Mouse (Mus musculus): ENCODE data around the gene Calm5. TPM values are rescaled to one million over a fixed set of nuclear protein-coding genes. Genes with fewer than 3 reads are reported as not detected.
"Not testable (repeated sequence)": the region's sequence is repeated elsewhere in the genome, so short reads cannot be mapped to it uniquely, and the experiment has no call there.

The Calm5 gene
- polyA plus RNA-seq, 1 experiment from 2014 or later, result not detected

DNA sequence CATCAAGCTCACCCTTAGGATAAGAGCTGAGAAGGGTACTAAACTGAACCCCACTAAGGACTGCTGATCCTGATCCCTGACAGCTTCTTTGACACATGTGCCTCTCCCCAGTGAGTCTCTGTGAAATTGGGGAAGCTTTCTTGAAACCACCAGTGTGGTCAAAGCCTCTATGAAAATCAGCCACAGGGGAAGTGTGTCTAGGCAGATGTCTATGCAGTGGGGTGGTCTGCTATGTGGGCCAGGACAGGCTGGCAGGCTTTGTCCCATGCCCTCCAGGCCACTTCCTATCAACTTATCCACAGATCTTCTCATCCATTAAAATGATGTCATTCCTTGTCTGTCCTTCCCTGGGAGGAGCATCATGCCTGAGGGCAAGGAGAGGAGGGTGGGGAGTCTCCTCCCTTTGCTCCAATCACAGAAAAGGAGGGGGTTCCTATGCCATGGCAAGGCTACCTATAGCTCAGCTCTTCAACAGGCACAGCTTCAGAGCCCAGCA lies 16.6 kb upstream of the Calm5 start, which contains the start of gene Calm4:
Gene Calm4, plus strand, starts transcription at position 446 of the 496 bp plus-strand sequence.
- not testable (repeated sequence) for H3K27me3 ChIP-seq (ENCODE audit: poor library complexity, severe bottlenecking); H3K36me3 ChIP-seq (replicated peaks); H3K4me1 ChIP-seq; H3K4me3 ChIP-seq; H3K9me3 ChIP-seq; DNase-seq (ENCODE audit: extremely low spot score, low spot score); H3K27ac ChIP-seq

GRCm38 (mm10) chr13:3840662-3841061 lies 13.3 kb upstream of the Calm5 start:
- H3K9me3 ChIP-seq; H3K36me3 ChIP-seq (replicated peaks); H3K27ac ChIP-seq; H3K4me3 ChIP-seq; H3K27me3 ChIP-seq (ENCODE audit: poor library complexity, severe bottlenecking); DNase-seq (ENCODE audit: extremely low spot score, low spot score); H3K4me1 ChIP-seq: not testable (repeated sequence)

DNA sequence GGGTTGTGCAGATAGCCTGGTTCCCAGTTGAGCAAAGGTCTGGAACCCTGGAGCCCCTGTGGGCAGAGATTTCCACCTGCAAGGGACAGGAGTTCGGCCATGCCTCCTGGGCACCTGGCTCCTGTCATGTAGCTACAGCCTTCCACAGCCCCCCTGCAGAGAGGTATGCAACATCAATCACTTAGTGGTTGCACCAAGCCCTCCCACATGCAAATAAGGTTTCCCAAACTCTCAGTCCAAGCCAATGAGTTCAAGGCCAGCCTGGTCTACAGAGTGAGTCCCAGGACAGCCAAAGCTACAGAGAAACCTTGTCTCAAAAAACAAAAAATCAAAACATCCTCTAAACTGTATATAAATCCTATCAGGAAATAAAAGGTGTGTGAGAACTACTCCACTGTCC lies 3.6 kb upstream of the Calm5 start:
- no peaks in the 10 kb centered on the region for H3K9me3 ChIP-seq
- no peaks in the 10 kb centered on the region for H3K36me3 ChIP-seq (replicated peaks)
- no peaks in the 10 kb centered on the region for H3K27me3 ChIP-seq (ENCODE audit: poor library complexity, severe bottlenecking)
- WGBS, result 68% methylated on average over 1 of the region's 1 CpGs
- no peak overlapping the region for H3K27ac ChIP-seq
- no peak for DNase-seq (ENCODE audit: extremely low spot score, low spot score)
- H3K4me1 ChIP-seq, result no peaks in the 10 kb centered on the region
- no peak overlapping the region for H3K4me3 ChIP-seq

DNA sequence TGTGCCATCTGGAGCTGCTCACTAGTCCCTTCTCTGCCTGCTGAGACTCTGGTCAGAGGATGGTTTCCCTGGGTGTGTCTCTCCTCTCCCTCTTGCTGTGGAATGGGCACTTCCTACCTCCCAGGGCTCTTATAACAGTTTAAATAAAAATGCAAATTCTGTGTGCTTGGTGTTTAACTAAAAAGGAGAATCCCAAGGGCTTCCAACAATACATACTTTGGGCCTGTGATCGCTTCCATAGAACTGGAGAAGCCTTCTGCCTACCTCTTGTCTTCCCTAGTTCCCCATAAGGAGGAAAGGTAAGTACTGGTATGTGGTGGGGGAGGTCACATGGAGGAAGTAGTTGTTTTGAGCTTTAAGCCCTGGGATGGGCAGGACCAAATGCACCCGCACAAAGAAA lies 883 bp downstream of the Calm5 start:
- no peak for DNase-seq (ENCODE audit: extremely low spot score, low spot score)
- WGBS, result 85% methylated on average over 2 of the region's 2 CpGs
- H3K36me3 ChIP-seq (replicated peaks), result no peaks in the 10 kb centered on the region

GRCm38 (mm10) chr13:3856252-3856651 lies 2.3 kb downstream of the Calm5 start:
- Histone ChIP-seq H3K36me3 (replicated peaks) (no peaks in the 10 kb centered on the region), H3K9me3 (no peaks in the 10 kb centered on the region), H3K27ac (no peak overlapping the region), H3K27me3 (ENCODE audit: poor library complexity, severe bottlenecking) (no peaks in the 10 kb centered on the region), H3K4me1 (no peaks in the 10 kb centered on the region), H3K4me3 (no peak overlapping the region)
- DNase-seq (ENCODE audit: extremely low spot score, low spot score), result no peak
- 84% methylated on average over 1 of the region's 1 CpGs for WGBS

More for the DNA sequence above, 883 bp downstream of the Calm5 start:
- H3K9me3 ChIP-seq, result no peaks in the 10 kb centered on the region
- no peak overlapping the region for H3K27ac ChIP-seq
- H3K4me3 ChIP-seq, result no peak overlapping the region
- no peaks in the 10 kb centered on the region for H3K27me3 ChIP-seq (ENCODE audit: poor library complexity, severe bottlenecking)
- no peaks in the 10 kb centered on the region for H3K4me1 ChIP-seq

DNA sequence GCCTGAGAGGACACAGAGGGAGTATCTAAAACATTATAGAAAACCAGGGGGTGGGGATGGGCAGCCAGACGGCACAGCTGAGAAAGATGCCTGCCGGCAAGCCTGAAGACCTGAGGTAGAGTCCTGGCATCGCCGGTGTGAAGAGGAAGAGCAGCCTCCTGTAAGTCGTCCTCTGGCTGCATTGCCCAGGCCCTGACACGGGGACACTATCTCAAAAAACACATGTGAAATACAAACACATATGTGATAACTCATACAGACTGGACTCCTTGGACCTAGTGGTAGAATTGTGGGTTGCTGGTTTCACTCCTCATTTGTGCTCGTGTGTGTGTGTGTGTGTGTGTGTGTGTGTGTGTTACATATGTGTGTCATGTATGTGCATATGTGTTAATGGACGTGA lies 7.3 kb downstream of the Calm5 start:
- H3K27ac ChIP-seq, result no peak overlapping the region
- H3K4me3 ChIP-seq, result no peak overlapping the region
- 91% methylated on average over 8 of the region's 8 CpGs for WGBS
- no peaks in the 10 kb centered on the region for H3K9me3 ChIP-seq
- H3K4me1 ChIP-seq, result no peaks in the 10 kb centered on the region
- no peaks in the 10 kb centered on the region for H3K27me3 ChIP-seq (ENCODE audit: poor library complexity, severe bottlenecking)
- no peaks in the 10 kb centered on the region for H3K36me3 ChIP-seq (replicated peaks)
- DNase-seq (ENCODE audit: extremely low spot score, low spot score), result no peak

DNA sequence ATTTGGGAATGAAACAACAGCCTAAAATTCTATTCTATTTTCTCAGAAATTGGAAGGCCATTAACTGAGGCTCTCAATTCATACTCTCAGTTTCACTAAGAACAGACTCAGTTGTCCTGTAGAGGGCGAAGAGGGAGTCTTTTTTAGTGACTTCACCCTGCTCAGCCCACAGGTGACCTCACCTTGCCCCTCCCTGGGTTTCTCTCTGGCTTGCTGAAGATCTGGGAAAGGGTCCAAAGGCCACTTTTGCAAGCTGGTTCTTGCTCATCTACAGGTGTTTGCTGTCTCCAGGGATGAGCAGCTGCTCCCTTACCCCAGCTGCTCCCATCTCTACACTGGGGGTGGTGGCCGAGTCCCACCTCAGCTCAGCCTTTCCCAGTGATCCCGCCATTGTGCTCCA lies 8.4 kb downstream of the Calm5 start:
- no peaks in the 10 kb centered on the region for H3K4me1 ChIP-seq
- H3K9me3 ChIP-seq, result no peaks in the 10 kb centered on the region
- H3K4me3 ChIP-seq, result no peak overlapping the region
- no peaks in the 10 kb centered on the region for H3K27me3 ChIP-seq (ENCODE audit: poor library complexity, severe bottlenecking)
- no peak overlapping the region for H3K27ac ChIP-seq
- DNase-seq (ENCODE audit: extremely low spot score, low spot score), result no peak
- 83% methylated on average over 3 of the region's 3 CpGs for WGBS
- H3K36me3 ChIP-seq (replicated peaks), result no peaks in the 10 kb centered on the region

DNA sequence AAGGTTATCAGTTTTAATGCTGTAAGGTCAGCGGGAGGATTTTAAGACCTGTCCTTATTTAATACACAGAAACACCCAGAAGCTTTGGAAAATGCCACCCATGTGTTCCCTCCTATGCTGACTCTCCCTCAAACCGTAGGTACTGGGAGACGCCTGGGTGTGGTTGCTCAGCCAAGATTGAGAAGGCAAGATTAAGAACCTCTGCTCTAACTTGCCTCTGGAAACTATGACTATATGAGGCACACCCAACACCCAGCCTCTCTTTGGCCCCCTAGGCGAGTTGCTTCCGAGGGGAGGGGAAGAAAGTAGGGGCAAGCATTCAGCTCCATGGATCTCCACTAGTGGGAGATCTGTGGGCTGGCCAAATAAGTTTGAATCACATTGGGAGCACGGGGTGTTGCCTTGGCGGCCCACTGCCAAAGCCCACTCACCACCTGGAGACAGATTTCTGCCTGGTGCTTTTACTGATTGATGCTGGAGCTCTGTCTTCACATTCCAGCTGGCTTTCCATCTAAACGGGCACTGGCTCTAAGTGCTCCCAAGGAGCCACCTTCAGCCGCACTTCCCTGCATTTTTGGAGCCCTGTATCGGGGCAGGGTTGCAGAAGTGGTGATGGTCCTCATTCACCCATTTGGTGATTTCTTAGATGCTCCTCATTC lies 9.1 kb downstream of the Calm5 start:
- no peak for DNase-seq (ENCODE audit: extremely low spot score, low spot score)
- Histone ChIP-seq H3K4me1 (no peaks in the 10 kb centered on the region), H3K36me3 (replicated peaks) (no peaks in the 10 kb centered on the region), H3K4me3 (no peak overlapping the region), H3K27me3 (ENCODE audit: poor library complexity, severe bottlenecking) (no peaks in the 10 kb centered on the region), H3K9me3 (no peaks in the 10 kb centered on the region), H3K27ac (no peak overlapping the region)
- WGBS, result 90% methylated on average over 10 of the region's 10 CpGs

DNA sequence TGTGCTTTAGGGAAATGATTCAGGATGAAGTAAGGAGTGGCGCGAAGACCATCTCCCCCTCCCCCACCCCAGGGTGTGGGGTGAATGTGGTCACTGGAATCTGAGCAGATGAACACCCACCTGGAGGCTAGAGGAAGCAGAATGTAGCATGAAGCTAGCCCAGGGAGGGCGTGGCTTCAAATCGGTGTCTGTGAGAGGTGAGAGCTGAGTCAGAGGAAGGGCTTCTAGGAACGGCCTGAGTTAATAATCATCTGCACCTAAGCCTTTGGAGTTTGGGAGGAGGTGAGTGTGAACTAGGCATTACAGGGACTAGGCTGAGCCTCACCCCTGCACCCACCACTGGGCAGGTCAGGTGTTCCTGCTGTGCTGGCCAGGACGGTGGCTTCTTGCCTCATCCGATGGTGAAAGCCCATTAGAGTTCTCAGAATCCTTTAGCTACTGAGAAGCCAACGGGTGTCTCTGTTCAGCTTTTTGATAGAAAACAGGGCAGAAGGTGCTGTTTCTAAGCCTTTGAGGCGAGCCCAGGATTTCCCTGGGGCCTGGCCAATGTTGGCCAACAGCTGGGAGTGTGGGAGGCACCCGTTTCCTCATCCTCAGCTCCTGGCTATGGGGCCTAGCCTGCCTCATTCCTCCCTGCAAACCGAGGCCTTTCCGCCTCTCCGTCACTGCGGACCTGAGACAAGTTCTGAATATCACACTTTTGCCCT lies 11.8 kb downstream of the Calm5 start:
- 83% methylated on average over 14 of the region's 14 CpGs for WGBS
- DNase-seq (ENCODE audit: extremely low spot score, low spot score), result no peak

DNA sequence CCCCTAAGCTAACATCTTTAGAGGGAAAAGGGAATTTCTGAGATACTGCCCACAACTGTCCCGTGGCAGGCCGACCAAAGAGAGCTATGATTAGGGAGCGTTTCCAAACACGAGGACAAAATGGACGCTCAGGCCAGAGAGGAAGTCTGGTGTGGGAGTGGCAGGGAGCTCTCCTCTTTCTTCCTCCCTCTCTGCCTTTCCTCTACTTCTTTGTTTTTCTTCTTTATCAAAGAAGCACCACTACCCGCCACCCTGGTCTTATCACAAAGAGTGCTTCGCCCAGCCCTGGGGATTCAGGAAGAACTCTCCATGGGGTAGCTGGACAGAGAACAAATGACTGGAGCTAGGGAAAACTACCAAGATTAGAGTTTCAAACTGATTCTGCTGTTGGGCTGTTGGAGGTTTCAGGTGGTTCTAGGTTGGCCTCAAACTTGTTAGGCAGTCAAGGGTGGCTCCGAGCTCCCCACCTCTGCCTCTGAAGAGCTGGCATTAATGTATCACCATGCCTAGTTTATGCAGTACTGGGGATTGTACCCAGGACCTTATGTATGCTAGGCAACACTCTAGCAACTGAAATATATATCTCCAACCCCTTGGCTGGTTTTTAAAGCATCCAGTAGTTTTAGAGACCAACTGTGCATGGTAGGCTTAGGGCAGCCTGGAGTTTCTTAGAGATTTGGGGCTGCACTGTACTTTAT lies 12.5 kb downstream of the Calm5 start:
- H3K4me1 ChIP-seq, result no peaks in the 10 kb centered on the region
- no peaks in the 10 kb centered on the region for H3K27me3 ChIP-seq (ENCODE audit: poor library complexity, severe bottlenecking)
- no peak for DNase-seq (ENCODE audit: extremely low spot score, low spot score)
- H3K9me3 ChIP-seq, result no peaks in the 10 kb centered on the region
- H3K4me3 ChIP-seq, result no peak overlapping the region
- no peaks in the 10 kb centered on the region for H3K36me3 ChIP-seq (replicated peaks)
- H3K27ac ChIP-seq, result no peak overlapping the region
- 86% methylated on average over 8 of the region's 8 CpGs for WGBS

More for the DNA sequence above, 11.8 kb downstream of the Calm5 start:
- Histone ChIP-seq H3K36me3 (replicated peaks) (no peaks in the 10 kb centered on the region), H3K27me3 (ENCODE audit: poor library complexity, severe bottlenecking) (no peaks in the 10 kb centered on the region), H3K4me3 (no peak overlapping the region), H3K4me1 (no peaks in the 10 kb centered on the region), H3K27ac (no peak overlapping the region), H3K9me3 (no peaks in the 10 kb centered on the region)

DNA sequence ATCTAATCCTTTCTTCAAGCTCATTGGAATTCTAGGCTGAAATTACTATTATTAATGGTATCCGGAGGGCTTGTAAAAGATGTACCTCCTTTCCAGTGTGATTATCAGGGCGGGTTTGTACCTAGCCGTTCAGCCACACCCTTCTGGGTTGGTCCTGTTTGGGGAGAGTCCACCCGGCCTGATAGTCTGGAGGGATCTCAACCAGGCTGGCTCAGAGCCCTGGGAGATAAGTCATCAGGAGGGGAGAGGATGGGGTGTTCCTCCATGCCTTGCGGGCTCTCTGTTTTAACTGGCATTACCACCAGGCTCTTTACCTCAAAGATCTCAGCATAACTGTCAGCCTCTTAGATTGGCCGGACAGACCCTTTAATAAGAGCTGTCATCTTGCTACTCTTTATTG lies 13.2 kb downstream of the Calm5 start:
- Histone ChIP-seq H3K27me3 (ENCODE audit: poor library complexity, severe bottlenecking) (no peaks in the 10 kb centered on the region), H3K36me3 (replicated peaks) (no peaks in the 10 kb centered on the region), H3K4me3 (no peak overlapping the region), H3K4me1 (no peaks in the 10 kb centered on the region), H3K9me3 (no peaks in the 10 kb centered on the region), H3K27ac (no peak overlapping the region)
- no peak for DNase-seq (ENCODE audit: extremely low spot score, low spot score)
- WGBS, result 85% methylated on average over 6 of the region's 6 CpGs

- H3K27ac ChIP-seq, result no peak overlapping the region
- no peaks in the 10 kb centered on the region for H3K36me3 ChIP-seq (replicated peaks)
- no peaks in the 10 kb centered on the region for H3K9me3 ChIP-seq
- H3K4me3 ChIP-seq, result no peak overlapping the region
- no peak for DNase-seq (ENCODE audit: extremely low spot score, low spot score)
- H3K4me1 ChIP-seq, result no peaks in the 10 kb centered on the region
- no peaks in the 10 kb centered on the region for H3K27me3 ChIP-seq (ENCODE audit: poor library complexity, severe bottlenecking)
Measured at GRCm38 (mm10) chr13:3869901-3870300, 15.9 kb downstream of the Calm5 start.

DNA sequence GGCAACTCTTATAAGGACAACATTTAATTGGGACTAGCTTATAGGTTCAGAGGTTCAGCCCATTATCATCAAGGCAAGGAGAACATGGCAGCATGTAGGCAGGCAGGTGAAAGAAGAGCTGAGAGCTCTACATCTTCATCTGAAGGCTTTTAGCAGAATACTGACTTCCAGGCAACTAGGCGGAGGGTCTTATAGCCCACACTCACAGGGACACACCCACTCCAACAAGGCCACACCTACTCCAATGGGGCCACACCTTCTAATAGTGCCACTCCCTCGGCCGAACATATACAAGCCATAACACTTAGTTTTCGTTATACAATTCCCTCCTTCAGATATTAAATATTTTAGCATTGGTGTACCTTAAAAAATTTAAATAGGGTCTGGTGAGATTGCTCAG lies 18.9 kb downstream of the Calm5 start:
- DNase-seq (ENCODE audit: extremely low spot score, low spot score), result no peak
- Histone ChIP-seq H3K4me3 (no peak overlapping the region), H3K4me1 (no peaks in the 10 kb centered on the region; the same call in 1 of the 2 replicates), H3K27ac (no peak overlapping the region), H3K36me3 (replicated peaks) (no peaks in the 10 kb centered on the region), H3K27me3 (ENCODE audit: poor library complexity, severe bottlenecking) (no peaks in the 10 kb centered on the region), H3K9me3 (no peaks in the 10 kb centered on the region)
- WGBS, result 88% methylated on average over 4 of the region's 4 CpGs
